Mouse (Mus musculus): ENCODE results near the gene Wnk1.

DNA sequence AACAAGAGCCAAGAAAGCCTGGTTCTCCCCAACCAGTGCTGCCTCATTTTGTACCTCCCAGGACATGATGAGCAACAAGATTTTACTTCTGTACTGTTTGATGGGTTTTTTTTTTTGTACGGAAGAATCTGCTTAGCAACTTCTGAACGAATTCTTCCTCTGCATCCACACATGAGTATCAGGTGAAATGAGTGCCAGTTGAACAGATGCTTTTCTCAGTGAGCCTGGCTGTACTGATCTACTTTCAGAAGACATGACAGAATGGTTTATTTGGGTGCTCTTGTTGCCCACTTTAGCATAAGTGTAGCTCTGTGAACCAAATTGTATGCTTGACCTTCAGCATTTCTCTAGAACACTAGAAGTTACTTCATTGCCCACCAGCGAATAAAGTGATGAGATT, 16.4 kb downstream of the Wnk1 start:
- TF ChIP-seq CTCF (IDR thresholded peaks at IDR 0.05; ENCODE audit: borderline replicate concordance, control insufficient read depth, extremely low read depth, insufficient read depth, low read length, poor library complexity) (no peak), POLR2A (IDR thresholded peaks at IDR 0.05; ENCODE audit: control insufficient read depth, extremely low read depth, insufficient read depth, low read length, poor library complexity) (no peak)
